Mouse (Mus musculus): ENCODE results near the gene Pdzd4. TPM values are rescaled to one million over a fixed set of nuclear protein-coding genes. Genes with fewer than 3 reads are reported as not detected.
A peak's percentile ranks its signal among the peaks of the same experiment; 100 is the strongest.

Gene Pdzd4
- total and polyA plus RNA-seq, 2 experiments from 2014 or later, result 3.4 to 137 TPM

DNA sequence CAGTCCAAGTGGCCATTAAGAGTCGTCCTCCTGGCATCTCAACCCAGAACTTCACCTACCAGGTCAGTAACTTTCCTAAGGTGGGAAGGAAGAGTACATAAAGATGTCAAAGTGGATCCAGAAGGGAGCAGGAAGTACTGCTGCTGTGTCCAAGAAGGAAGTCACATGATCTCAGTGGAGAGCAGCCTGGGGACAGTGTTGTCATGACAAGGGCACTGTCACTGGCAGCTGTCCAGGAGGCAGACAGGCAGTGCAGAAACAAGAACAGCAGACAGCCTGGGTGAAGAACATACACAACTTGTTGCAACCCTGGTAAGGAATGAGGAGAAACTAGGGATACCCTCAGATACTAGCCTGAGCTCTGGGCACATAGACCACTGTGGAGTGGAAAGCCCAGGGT, 59.5 kb downstream of the Pdzd4 start:
- Histone ChIP-seq H3K9ac (replicated peaks; ENCODE audit: low read length) (no peak overlapping the region), H3K4me2 (ENCODE audit: low read depth, low read length) (no peak overlapping the region), H3K9me3 (ENCODE audit: low read length) (no peaks in the 10 kb centered on the region), H3K4me3 (ENCODE audit: low read length) (no peak overlapping the region), H3K27me3 (ENCODE audit: insufficient read depth, low read length) (no peaks in the 10 kb centered on the region), H3K36me3 (ENCODE audit: insufficient read depth, low read length) (no peaks in the 10 kb centered on the region), H3K27ac (no peak overlapping the region), H3K4me1 (ENCODE audit: insufficient read depth, low read length) (no peaks in the 10 kb centered on the region)
- TF ChIP-seq CTCF (IDR thresholded peaks at IDR 0.05; ENCODE audit: low read depth), result no peak
- WGBS, result 52% methylated on average over 1 of the region's 1 CpGs
- peak; percentile 60; the same call in 1 of the 2 replicates for ATAC-seq
- DNase-seq (ENCODE audit: low spot score), result peak; percentile 54

DNA sequence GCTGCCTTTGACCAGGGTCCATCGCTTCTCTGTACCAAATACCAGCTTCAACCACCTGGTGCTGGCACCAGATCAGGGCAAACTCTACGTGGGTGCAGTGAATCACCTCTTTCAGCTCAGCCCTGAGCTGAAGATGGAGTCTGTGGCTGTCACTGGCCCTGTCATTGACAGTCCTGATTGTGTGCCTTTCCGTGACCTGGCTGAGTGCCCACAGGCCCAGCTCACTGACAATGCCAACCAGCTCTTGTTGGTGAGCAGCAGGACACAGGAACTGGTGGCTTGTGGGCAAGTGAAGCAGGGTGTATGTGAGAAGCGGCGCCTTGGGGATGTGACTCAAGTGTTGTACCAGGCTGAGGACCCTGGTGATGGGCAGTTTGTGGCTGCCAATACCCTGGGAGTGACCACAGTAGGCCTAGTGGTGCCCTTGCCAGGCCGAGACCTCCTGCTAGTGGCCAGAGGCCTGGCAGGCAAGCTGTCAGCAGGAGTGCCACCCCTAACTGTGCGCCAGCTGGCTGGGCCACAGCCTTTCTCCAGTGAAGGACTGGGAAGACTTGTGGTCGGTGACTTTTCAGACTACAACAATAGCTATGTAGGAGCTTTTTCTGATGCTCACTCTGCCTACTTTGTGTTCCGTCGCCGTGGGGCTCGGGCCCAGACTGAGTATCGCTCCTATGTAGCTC, 66.0 kb downstream of the Pdzd4 start:
- TF ChIP-seq CTCF (IDR thresholded peaks at IDR 0.05; ENCODE audit: low read depth), result no peak
- ATAC-seq, result peak; percentile 72
- no peaks in the 10 kb centered on the region for H3K36me3 ChIP-seq (ENCODE audit: insufficient read depth, low read length)
- H3K4me1 ChIP-seq (ENCODE audit: insufficient read depth, low read length), result no peaks in the 10 kb centered on the region
- no peak overlapping the region for H3K4me2 ChIP-seq (ENCODE audit: low read depth, low read length)
- no peak overlapping the region for H3K9ac ChIP-seq (replicated peaks; ENCODE audit: low read length)
- 0 out of 2 replicates have a peak overlapping the region, but pooled peaks have one; percentile 20 for H3K27ac ChIP-seq
- 60% methylated on average over 13 of the region's 13 CpGs for WGBS
- H3K4me3 ChIP-seq (ENCODE audit: low read length), result no peak overlapping the region
- no peaks in the 10 kb centered on the region for H3K9me3 ChIP-seq (ENCODE audit: low read length)
- peak; percentile 51 for DNase-seq (ENCODE audit: low spot score)
- no peaks in the 10 kb centered on the region for H3K27me3 ChIP-seq (ENCODE audit: insufficient read depth, low read length)

DNA sequence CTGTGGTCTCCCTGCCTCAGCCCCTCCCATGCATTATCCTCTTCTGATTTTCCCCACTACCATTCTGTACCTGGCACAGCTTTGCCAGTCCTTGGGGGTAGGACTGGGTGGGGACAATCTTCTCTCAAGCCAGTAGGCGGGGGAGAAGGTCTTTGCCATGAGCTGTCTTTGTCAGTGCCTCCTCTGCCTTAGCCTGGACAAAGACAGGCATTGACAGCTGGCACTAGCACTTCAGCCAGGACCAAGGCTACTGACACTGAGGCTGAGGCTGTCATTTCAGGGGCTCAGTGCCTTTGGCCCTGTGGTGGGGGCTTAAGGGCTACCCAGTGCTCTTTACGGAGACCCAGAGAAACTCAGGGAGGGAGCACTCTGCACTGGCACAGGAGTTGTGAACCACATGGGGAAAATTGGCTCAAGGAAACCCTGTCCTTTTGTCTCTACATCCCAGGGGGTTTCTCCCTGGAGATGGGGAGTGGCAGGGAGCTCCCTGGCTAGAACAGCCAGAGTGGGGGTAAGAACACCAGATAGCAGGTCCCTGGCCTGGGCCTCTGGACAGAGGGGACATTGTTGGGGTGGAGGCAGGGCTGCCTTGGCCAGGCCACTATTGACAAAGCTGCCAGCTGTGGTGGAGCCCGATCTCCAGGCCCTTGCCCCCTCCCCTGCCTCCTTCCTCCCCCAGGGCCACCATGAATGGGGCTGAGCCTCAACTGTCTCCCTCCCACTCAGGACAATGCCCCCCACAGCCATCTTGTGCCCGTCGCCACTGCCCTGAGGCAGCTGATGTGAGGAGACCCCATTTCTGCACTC, 68.2 kb downstream of the Pdzd4 start, which contains the start of gene Plxnb3:
Plxnb3 (plus strand) TSS at position 757 of the 807 bp plus-strand sequence.
- DNase-seq (ENCODE audit: low spot score), result no peak
- no peaks in the 10 kb centered on the region for H3K27me3 ChIP-seq (ENCODE audit: insufficient read depth, low read length)
- no peak for TF ChIP-seq CTCF (IDR thresholded peaks at IDR 0.05; ENCODE audit: low read depth)

DNA sequence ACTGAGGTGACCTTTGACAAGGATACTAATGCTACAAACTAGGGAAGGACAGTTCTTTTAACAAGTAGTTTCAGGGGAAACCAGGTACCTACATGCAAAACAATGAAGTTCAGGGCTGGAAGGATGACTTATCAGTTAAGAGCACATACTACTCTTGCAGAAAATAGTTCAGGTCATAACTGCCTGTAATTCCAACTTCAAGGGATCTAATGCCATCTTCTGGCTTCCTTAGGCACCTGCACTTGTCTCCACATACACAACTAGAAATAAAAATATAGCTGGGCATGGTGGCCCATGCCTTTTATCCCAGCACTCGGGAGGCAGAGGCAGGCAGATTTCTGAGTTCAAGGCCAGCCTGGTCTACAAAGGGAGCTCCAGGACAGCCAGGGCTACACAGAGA, 75.8 kb downstream of the Pdzd4 start:
- H3K36me3 ChIP-seq (ENCODE audit: insufficient read depth, low read length), result no peaks in the 10 kb centered on the region

More for the DNA sequence above, 68.2 kb downstream of the Pdzd4 start, which contains the start of gene Plxnb3:
- no peaks in the 10 kb centered on the region for H3K4me1 ChIP-seq (ENCODE audit: insufficient read depth, low read length)
- H3K27ac ChIP-seq, result peak within 1 kb of the TSS; percentile 20; the same call in 1 of the 2 replicates
- no peaks in the 10 kb centered on the region for H3K9me3 ChIP-seq (ENCODE audit: low read length)
- no peak within 1 kb of the TSS for H3K9ac ChIP-seq (replicated peaks; ENCODE audit: low read length)
- ATAC-seq, result peak; percentile 53
- H3K4me3 ChIP-seq (ENCODE audit: low read length), result no peak within 1 kb of the TSS
- WGBS, result 62% methylated on average over 5 of the region's 5 CpGs
- H3K4me2 ChIP-seq (ENCODE audit: low read depth, low read length), result no peak within 1 kb of the TSS
- H3K36me3 ChIP-seq (ENCODE audit: insufficient read depth, low read length), result no peaks in the 10 kb centered on the region

DNA sequence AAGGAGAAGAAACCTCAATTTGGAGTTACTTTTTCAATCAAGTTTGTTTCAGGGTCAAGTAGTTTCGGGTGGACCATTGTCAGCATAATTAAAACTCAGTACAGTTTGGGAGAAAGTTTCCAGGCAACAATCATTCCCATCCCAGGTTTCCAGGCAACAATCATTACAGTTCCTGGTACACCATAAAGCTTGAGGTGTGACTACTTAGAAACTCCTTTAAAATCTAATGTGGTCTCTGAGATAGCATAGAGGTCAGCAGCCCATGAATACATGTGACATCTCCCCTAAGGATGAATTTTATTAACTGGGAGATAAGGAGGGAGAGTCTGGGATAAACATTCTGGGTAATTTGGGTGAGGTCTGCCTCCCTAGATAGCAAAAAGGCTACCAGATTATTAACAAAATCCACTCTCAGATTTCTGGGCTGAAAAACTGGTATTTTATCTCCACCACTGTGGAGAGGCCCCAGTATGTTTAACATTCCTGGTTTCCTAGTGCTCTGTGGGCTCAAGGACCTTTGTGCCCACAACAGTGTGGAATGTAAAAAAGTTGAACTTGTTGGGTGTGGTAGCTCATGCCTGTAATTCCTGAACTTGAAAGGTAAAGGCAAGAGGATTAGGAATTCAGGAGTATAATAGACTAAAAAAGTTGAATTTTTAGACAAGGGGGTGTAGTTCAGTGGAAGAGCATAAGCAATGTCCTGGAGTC, 79.8 kb downstream of the Pdzd4 start:
- 83% methylated on average over 1 of the region's 1 CpGs for WGBS
- ATAC-seq, result no peak
- no peak for TF ChIP-seq CTCF (IDR thresholded peaks at IDR 0.05; ENCODE audit: low read depth)

More for the DNA sequence above, 75.8 kb downstream of the Pdzd4 start:
- no peaks in the 10 kb centered on the region for H3K27me3 ChIP-seq (ENCODE audit: insufficient read depth, low read length)
- no peaks in the 10 kb centered on the region for H3K4me1 ChIP-seq (ENCODE audit: insufficient read depth, low read length)
- no peaks in the 10 kb centered on the region for H3K9me3 ChIP-seq (ENCODE audit: low read length)
- no peak overlapping the region for H3K9ac ChIP-seq (replicated peaks; ENCODE audit: low read length)
- H3K27ac ChIP-seq, result no peak overlapping the region
- ATAC-seq (no peak), DNase-seq (ENCODE audit: low spot score) (no peak)
- 90% methylated on average over 1 of the region's 1 CpGs for WGBS
- no peak for TF ChIP-seq CTCF (IDR thresholded peaks at IDR 0.05; ENCODE audit: low read depth)
- no peak overlapping the region for H3K4me2 ChIP-seq (ENCODE audit: low read depth, low read length)
- H3K4me3 ChIP-seq (ENCODE audit: low read length), result no peak overlapping the region

More for the DNA sequence above, 79.8 kb downstream of the Pdzd4 start:
- Histone ChIP-seq H3K27ac (no peak overlapping the region), H3K9me3 (ENCODE audit: low read length) (no peaks in the 10 kb centered on the region), H3K4me2 (ENCODE audit: low read depth, low read length) (no peak overlapping the region), H3K4me3 (ENCODE audit: low read length) (no peak overlapping the region), H3K27me3 (ENCODE audit: insufficient read depth, low read length) (no peaks in the 10 kb centered on the region), H3K9ac (replicated peaks; ENCODE audit: low read length) (no peak overlapping the region), H3K36me3 (ENCODE audit: insufficient read depth, low read length) (no peaks in the 10 kb centered on the region), H3K4me1 (ENCODE audit: insufficient read depth, low read length) (no peaks in the 10 kb centered on the region)
- DNase-seq (ENCODE audit: low spot score), result no peak

Other genes starting within 250 kb of the Pdzd4 start
- gene Dusp9, start 185.6 kb downstream of the Pdzd4 start, total RNA-seq (2014; rRNA removed), result 2.3 and 3.3 TPM in 2 replicates
- gene Dusp9, start 185.6 kb downstream of the Pdzd4 start, polyA plus RNA-seq (2015; fragmentation: Nextera tagmentation; extraction: Ambion mirVana), result 1.1 and 1.3 TPM in 2 replicates
- 109 and 116 TPM in 2 replicates for gene Pnck, start 164.9 kb downstream of the Pdzd4 start, total RNA-seq (2014; rRNA removed)
- gene Pnck, start 164.9 kb downstream of the Pdzd4 start, polyA plus RNA-seq (2015; fragmentation: Nextera tagmentation; extraction: Ambion mirVana), result 145 and 149 TPM in 2 replicates
- gene Slc6a8, start 151.8 kb downstream of the Pdzd4 start, total RNA-seq (2014; rRNA removed), result 60.6 and 61.1 TPM in 2 replicates
- gene Slc6a8, start 151.8 kb downstream of the Pdzd4 start, polyA plus RNA-seq (2015; fragmentation: Nextera tagmentation; extraction: Ambion mirVana), result 7.6 and 8.2 TPM in 2 replicates
- gene Bcap31, start 108.8 kb downstream of the Pdzd4 start, total RNA-seq (2014; rRNA removed), result 50.1 and 50.6 TPM in 2 replicates
- 150 and 157 TPM in 2 replicates for gene Bcap31, start 108.8 kb downstream of the Pdzd4 start, polyA plus RNA-seq (2015; fragmentation: Nextera tagmentation; extraction: Ambion mirVana)
- 16.6 and 18.0 TPM in 2 replicates for gene Abcd1, start 108.4 kb downstream of the Pdzd4 start, total RNA-seq (2014; rRNA removed)
- gene Abcd1, start 108.4 kb downstream of the Pdzd4 start, polyA plus RNA-seq (2015; fragmentation: Nextera tagmentation; extraction: Ambion mirVana), result 8.4 and 8.5 TPM in 2 replicates
- gene Plxnb3, start 67.9 kb downstream of the Pdzd4 start, total RNA-seq (2014; rRNA removed), result 7.4 and 13.6 TPM in 2 replicates
- 1.8 and 2.0 TPM in 2 replicates for gene Plxnb3, start 67.9 kb downstream of the Pdzd4 start, polyA plus RNA-seq (2015; fragmentation: Nextera tagmentation; extraction: Ambion mirVana)
- gene Srpk3, start 50.6 kb downstream of the Pdzd4 start, total RNA-seq (2014; rRNA removed), result 1.8 and 2.1 TPM in 2 replicates
- gene Srpk3, start 50.6 kb downstream of the Pdzd4 start, polyA plus RNA-seq (2015; fragmentation: Nextera tagmentation; extraction: Ambion mirVana), result 2.7 and 2.9 TPM in 2 replicates
- 238 and 257 TPM in 2 replicates for gene Idh3g, start 38.1 kb downstream of the Pdzd4 start, total RNA-seq (2014; rRNA removed)
- 244 and 248 TPM in 2 replicates for gene Idh3g, start 38.1 kb downstream of the Pdzd4 start, polyA plus RNA-seq (2015; fragmentation: Nextera tagmentation; extraction: Ambion mirVana)
- 89.0 and 144 TPM in 2 replicates for gene Ssr4, start 37.9 kb downstream of the Pdzd4 start, total RNA-seq (2014; rRNA removed)
- 196 and 199 TPM in 2 replicates for gene Ssr4, start 37.9 kb downstream of the Pdzd4 start, polyA plus RNA-seq (2015; fragmentation: Nextera tagmentation; extraction: Ambion mirVana)
- gene Avpr2, start 67.1 kb upstream of the Pdzd4 start, total RNA-seq (2014; rRNA removed), result not detected in 2 replicates
- gene Avpr2, start 67.1 kb upstream of the Pdzd4 start, polyA plus RNA-seq (2015; fragmentation: Nextera tagmentation; extraction: Ambion mirVana), result not detected in 2 replicates
- gene L1cam, start 71.1 kb upstream of the Pdzd4 start, total RNA-seq (2014; rRNA removed), result 237 and 269 TPM in 2 replicates
- 57.4 and 73.8 TPM in 2 replicates for gene L1cam, start 71.1 kb upstream of the Pdzd4 start, polyA plus RNA-seq (2015; fragmentation: Nextera tagmentation; extraction: Ambion mirVana)
- gene Arhgap4, start 96.9 kb upstream of the Pdzd4 start, total RNA-seq (2014; rRNA removed), result 7.0 and 7.1 TPM in 2 replicates
- gene Arhgap4, start 96.9 kb upstream of the Pdzd4 start, polyA plus RNA-seq (2015; fragmentation: Nextera tagmentation; extraction: Ambion mirVana), result 1.6 and 1.7 TPM in 2 replicates
- 70.7 and 79.2 TPM in 2 replicates for gene Naa10, start 97.0 kb upstream of the Pdzd4 start, total RNA-seq (2014; rRNA removed)
- gene Naa10, start 97.0 kb upstream of the Pdzd4 start, polyA plus RNA-seq (2015; fragmentation: Nextera tagmentation; extraction: Ambion mirVana), result 102 and 104 TPM in 2 replicates
- 5.5 and 6.3 TPM in 2 replicates for gene Renbp, start 105.9 kb upstream of the Pdzd4 start, total RNA-seq (2014; rRNA removed)
- 15.2 and 16.5 TPM in 2 replicates for gene Renbp, start 105.9 kb upstream of the Pdzd4 start, polyA plus RNA-seq (2015; fragmentation: Nextera tagmentation; extraction: Ambion mirVana)
- 114 and 133 TPM in 2 replicates for gene Hcfc1, start 141.4 kb upstream of the Pdzd4 start, total RNA-seq (2014; rRNA removed)
- gene Hcfc1, start 141.4 kb upstream of the Pdzd4 start, polyA plus RNA-seq (2015; fragmentation: Nextera tagmentation; extraction: Ambion mirVana), result 27.3 and 34.9 TPM in 2 replicates
- gene Irak1, start 198.9 kb upstream of the Pdzd4 start, total RNA-seq (2014; rRNA removed), result 57.6 and 71.0 TPM in 2 replicates
- gene Irak1, start 198.9 kb upstream of the Pdzd4 start, polyA plus RNA-seq (2015; fragmentation: Nextera tagmentation; extraction: Ambion mirVana), result 38.7 and 39.2 TPM in 2 replicates